Mouse (Mus musculus) G1E-ER4 (cell line): Measurements from ENCODE around the gene Sec62. TPM values are rescaled to one million over a fixed set of nuclear protein-coding genes. Genes with fewer than 3 reads are reported as not detected.

Experiments
- GATA1 ChIP-seq: IDR thresholded peaks from one replicate; pipeline ENCODE4 v1.8.0; 2012; ENCODE audit warnings: low read length, inconsistent platforms
- polyA plus RNA-seq: library from polyadenylated mRNA; stranded (reverse); fragments of >175 nt; gene quantifications from 2 replicates; pipeline ENCODE4 v1.2.3, GENCODE M21; 2012

The Sec62 gene
- polyA plus RNA-seq: 15.9 and 20.3 TPM in 2 replicates

DNA sequence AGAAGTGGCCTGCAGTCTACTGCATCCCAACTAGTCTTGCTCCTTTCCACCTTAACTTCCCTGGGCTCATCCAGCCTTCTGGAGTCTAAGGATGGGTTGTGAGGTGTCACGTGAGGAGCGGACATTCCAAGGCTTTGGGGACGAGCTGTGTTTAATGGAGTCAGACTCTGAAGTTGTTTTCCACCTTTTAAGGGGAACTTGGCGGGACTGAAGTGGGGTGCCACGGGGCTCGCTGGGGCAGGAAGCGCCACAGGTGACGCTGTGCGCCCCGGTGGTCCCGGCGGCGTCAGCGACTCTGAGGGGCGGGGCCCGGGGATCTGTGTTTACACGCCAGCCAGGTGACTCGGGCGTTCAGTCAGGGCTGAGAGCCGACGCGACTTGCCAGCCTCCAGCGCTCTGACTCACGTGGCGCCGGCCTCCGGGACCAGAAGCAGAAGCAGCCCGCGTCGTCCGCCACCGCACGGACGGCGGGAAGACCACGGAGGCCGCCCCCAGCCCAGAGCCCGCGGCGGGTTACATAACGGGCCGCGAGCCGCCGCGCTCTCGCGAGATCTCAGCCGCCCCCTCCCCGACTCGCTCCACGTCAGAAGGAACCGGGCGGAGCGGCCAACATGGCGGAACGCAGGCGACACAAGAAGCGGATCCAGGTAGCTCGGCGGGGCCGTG lies at the start of gene Sec62:
Gene Sec62 (plus strand): TSS at position 139 of the 666 bp plus-strand sequence.
- TF ChIP-seq GATA1: no peak

DNA sequence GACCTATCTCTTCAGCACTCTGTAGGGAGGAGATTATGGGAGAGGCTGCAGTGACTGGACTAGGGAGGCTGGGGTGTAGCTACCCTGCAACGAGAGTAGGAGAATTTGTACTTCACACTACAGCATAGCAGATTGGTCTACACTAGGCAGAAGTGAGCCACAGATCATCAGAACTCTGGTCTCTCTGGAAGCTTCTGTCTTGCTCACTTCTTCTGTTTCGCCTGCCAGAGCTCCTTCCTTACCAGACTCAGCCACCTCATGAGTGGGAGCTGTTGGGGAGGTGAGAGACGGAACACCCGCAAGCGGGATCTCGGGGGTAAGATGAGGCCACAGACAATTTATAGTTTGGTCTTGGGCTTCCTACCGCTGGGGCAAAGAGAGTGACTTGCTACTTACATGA lies 49.8 kb upstream of the Sec62 start:
- no peak for TF ChIP-seq GATA1

DNA sequence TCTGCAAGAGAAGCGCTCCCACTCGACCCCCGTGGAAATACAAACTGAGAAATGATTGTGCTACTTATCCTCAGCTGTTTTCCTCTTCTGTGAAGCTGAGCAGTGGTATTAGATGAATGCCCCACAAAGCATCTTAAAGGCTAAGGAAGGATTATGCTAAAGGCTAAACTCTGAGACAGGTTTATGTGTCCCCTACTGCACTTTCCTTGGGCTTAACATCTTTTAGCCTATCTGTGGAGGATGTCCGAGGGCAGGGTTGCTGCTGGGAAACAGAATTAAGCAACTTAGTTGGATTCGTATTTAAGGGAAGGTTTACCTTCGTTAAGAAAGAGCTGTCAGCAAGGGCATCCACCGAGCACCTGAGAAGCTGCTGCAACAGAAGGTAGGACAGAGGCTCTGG lies 46.7 kb upstream of the Sec62 start, which contains the start of gene Samd7:
Gene Samd7 (plus strand): TSS at position 288 of the 400 bp plus-strand sequence.
- TF ChIP-seq GATA1: no peak

DNA sequence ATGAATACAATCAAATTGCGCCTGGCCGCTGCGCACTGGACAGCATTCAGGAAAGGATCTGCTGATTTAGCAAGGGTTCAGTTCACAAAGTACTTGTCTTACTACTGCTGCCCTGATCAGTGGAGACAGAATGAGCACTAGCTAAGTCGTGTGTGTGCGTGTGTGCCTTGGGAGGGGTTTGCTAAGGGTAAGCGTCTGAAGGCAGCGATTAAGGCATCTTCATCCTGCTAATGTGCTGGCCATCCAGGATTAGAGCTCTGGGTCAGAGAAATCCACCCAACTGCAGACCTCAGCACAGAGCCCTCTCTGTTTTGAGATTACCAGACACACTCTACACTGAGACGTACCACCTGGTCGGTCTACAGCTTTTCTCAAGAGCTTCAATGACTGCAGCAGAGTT lies 44.4 kb upstream of the Sec62 start:
- no peak for TF ChIP-seq GATA1

DNA sequence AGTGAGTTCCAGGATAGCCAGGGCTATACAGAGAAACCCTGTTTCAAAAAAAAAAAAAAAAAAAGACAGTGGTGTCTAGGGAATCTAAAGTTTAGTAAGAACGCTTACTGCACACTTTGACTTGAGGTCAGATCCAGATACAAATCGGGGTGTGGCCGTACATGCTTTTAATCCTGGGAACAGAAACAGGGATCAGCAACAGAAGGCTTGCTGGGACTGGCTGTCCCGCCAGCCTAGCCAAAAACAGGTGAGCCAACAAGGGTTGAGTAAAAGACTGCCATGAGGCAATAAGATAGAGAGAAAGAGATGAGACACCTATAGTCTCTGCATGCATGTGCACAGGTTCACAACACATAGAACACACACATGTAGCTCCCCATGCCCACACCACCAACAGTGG lies 38.0 kb upstream of the Sec62 start:
- TF ChIP-seq GATA1: no peak

DNA sequence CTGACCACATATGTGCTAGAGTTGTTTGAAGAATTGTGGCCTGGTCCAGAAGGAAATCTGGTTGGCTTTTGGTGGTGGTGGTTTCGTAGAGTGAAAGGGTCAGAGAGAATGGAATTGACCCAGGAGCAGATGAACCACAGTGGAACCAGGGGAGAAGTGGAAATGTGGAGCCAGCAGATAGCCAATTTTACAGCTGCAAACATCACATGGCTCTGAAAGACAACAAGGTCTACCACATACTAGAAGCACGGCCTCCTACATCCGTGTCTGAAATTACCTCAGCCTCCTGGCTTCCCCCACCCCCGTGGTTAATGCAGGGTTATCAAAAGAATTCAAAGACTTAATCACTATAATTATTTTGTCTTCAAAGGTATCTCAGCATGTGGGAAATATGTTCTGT lies 27.8 kb upstream of the Sec62 start:
- no peak for TF ChIP-seq GATA1

DNA sequence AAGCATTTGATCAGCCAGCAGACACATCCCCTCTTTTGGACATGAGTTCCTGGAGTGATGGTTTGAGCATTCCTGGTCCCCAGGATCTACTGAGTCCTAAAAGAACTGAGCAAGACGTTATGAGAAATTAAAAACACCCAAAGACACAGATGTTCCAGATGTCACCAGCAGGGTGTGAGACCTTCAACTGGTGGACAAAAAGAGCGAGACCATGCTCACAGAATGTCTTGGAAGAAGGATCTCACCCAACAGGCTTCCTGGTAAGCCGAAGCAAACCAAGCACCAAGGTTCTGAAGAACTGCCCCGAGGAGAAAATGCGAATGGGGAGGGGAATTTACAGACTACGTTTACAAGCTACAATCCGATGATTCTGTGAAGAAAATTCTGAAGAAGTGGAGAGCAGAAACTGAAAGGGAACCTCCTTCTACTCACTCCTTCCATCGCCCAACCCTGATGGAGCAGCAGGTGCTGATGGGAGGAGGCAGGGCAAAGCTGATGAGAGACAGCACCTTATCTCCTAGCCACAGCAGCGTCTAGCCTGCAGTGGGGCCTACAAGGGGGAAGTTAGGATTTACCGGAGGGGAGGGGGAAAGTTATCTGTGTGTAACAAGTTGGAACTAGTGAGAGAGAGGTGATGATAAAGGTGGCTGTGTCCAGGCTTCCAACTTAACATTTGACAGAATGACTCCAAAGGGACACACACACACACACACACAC lies 27.2 kb upstream of the Sec62 start:
- peak; percentile 95 for TF ChIP-seq GATA1

DNA sequence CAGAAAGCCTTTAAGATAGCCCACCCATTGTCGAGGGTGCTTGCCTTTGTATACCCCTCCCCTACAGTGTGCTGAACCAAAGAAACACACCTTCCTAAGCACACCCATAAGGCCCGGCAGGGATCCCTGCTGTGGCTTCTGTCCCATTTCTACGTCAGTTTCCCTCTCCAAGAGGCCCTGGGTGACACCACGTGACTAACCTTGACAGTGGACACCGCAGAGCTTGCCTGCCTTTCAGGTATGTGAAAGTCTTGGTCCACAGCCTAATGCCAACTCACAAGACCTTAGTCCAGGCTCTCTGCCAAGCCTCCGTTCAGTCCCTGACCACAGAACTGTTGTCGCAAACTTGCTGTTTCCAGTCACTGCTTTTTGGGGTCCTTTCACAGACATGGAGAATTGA lies 26.5 kb upstream of the Sec62 start:
- no peak for TF ChIP-seq GATA1

DNA sequence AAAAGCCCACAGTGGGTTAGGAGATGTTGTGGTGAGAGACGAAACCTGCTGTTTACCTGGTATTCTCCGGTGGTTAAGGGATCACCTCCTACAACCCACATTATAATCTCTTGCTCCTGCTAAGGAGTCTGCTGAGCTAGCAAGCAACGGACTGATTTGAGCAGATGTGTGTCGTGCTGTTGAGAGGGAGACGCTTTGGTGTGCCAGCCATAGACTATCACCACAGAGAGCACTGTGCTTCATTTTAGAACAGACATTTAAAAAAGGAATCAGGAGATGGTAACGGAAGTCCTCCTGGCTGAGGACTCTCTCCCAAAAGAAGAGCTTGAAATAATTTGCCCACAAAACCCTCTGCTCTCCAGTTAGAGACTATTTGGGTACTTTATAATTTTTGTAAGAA lies 25.4 kb upstream of the Sec62 start:
- no peak for TF ChIP-seq GATA1

DNA sequence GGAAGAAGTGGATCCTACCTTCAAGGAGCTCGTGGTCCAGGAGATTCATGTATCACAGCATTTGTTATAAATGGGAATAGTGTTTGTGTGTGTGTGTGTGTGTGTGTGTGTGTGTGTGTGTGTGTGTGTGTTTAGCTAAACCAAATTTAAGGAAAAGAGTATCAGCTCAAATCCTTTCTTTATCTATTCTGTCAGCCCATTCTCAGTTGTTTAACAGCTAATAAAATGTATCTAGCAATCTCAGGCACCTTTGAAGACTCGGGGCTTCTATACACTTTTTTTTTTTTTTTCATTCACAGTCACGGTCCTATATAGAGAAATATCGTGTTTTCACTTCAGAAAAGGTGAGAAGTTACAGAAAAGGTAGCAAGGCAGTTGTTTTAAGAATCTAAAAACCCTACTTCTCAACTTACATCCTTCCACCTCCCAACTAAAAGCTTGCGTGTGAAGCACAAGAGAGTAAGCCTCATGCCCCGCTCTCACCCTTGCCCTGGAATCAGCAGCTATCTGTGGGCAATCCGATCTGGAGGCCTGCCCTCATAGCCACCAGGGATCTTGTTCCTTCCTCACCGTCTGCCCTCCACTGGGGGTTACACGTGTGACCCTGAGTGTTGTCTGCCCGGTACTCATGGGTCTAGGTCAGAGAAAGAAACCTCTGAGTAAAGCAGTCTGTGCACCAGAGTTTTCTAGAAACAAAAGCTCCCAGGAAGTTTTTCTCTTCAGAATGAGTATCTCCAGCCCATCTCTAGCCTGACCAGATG lies 22.7 kb upstream of the Sec62 start:
- no peak for TF ChIP-seq GATA1

DNA sequence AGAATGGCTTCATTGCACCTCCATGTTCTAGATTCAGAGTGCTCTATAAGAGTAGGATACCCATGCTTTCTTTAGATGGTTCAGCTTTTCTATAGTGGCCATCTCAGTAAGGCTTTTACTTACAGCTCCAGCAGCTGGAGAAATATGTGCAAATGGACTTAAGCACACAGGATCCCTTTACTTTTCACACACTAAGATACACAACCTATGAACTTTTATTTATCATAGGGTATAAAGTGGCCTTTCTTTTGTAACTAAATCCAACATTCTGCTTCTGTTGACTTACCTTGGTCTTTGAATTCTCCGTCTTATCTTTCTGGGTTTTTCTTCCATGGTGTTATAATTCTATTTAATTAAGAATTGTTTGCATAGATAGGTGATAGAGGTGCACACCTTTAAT lies 21.1 kb upstream of the Sec62 start:
- TF ChIP-seq GATA1: no peak

DNA sequence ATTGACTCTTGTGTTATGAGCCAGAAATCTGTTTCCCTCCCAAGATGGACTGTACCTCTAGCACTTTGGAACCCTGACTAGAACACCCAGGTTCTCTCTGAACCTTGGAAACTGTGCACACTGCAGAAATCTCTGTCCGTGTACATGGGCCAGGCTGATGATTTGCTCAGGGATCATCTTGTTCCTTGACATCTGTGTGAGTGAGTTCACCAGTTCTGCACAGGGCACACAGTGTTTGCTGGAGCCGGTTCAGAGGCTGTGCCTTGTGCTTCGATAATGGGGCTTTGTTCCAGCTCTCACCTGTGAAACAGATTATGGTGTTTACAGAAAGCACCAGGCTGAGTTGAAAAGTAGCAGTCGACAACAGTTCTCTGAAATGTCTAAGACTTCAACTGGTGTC lies 20.0 kb upstream of the Sec62 start:
- TF ChIP-seq GATA1: no peak

DNA sequence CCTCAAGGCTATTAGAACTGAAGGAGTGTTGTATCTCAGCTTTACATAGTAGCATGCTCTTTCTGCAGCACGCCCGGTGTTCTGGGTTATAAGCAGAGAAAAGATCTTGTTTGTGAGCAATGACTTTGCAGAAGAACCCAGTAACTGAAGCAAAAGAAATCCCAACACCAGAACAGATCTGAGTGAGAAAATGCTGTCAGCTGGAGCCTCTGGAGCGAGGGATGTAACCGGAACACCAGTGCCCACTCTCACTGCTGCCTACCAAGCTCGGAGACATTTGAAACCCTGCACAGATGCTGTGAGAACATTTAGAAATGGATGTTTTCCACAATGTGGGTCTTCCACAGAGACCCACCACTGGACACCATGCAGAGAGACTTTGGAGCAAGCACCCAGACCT lies 18.0 kb upstream of the Sec62 start:
- no peak for TF ChIP-seq GATA1

DNA sequence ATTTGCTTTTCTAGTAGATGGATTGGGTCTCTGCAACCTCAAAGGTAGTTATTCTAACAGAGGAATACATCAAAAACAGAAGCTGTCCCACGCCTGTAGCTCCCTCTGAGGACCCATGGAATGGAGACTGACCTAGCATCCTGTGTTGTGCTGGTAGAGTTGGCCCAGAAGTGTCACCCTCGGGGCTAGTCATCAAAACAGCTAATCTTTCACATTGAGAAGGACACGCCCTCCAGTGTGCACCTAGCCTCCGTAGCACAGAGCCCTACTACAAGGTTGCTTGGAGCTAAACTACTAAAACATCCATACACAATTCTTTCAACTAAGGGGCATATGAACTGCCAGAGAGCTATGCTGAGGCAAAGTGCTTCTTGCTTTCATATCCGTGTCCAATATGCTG lies 14.7 kb upstream of the Sec62 start:
- no peak for TF ChIP-seq GATA1

DNA sequence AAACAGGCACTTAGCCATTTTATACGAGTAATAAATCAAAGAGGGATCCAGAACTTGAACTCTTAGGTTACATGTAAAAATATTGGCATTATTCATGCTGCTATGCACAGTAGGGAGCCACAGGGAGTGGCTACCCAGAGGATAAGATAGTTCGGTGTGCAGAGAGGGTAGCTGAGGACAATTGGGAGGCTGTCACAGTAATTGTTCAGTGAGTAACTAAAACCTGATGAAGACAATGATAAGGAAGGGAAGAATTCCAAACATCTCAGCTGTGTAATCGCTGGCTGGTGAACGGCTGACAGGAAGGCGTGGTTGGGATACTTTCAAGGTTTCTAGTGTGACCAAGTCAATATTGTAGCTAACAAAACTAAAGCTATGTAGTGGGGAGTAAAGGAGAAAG lies 4.1 kb upstream of the Sec62 start:
- no peak for TF ChIP-seq GATA1
